In the genomic region with DNA sequence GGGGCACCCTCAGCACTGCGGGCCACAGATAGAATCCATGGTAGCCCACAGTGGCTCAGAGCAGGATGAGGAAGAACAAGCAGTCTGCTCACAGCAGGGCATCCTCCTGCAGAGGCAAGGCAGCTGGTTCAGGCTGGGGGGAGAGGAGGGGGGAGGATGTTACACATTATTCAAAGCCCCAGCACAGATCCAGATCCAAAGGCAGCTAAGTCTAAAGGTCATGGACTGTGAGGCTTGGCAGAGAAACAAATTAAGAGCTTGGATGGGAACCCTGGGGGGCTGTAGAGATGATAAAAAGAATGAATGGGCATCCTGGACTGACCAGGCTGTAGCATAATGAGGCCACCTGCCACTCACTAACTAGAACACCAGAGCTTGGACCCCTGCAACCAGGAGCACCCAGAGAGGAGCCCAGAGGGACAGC, we compare ENCODE assay signal across 8 mouse cellular contexts. TPM values are rescaled to one million over a fixed set of nuclear protein-coding genes. Genes with fewer than 3 reads are reported as not detected.
DNase-seq lines count a peak whose midpoint lies in the region; ATAC-seq and TF ChIP-seq lines count a peak whose summit lies in the region.
"Had no signal": no experiment of that assay in that cellular context is flagged by ENCODE, and none has a peak within 500 bp of the region (broad histone marks: within the 10 kb centered on the region; RNA-seq: fewer than 3 reads in every experiment).

No protein-coding gene starts in this region.

- POLR2A ChIA-PET in Patski (lab: Charles Lee) = no interaction called here

- H3K9me3 ChIP-seq in midbrain, embryonic 13.5 days = no peaks in the 10 kb centered on the region
- H3K9me3 ChIP-seq: embryonic facial prominence, embryonic 12.5 days had no signal

- CTCF ChIA-PET in Patski (lab: Charles Lee) = interaction anchor here (0.9 to 1.8 kb wide), 4 partner anchors 11 to 79 kb away, joined by 3 to 7 read pairs (median 3); no protein-coding TSS in a partner anchor

- no peak for TF ChIP-seq CTCF in Patski (IDR thresholded peaks at IDR 0.05)

- H3K27ac ChIP-seq in midbrain, embryonic 13.5 days = peak overlapping the region; percentile 71
- H3K27ac ChIP-seq: embryonic facial prominence, embryonic 12.5 days had no signal

- no peaks in the 10 kb centered on the region for H3K27me3 ChIP-seq in Patski
- H3K27me3 ChIP-seq in midbrain, embryonic 13.5 days = peaks cover 7% of the 10 kb centered on the region; the same call in 1 of the 2 replicates
- H3K27me3 ChIP-seq: embryonic facial prominence, embryonic 12.5 days had no signal

- no peak for DNase-seq in Patski (ENCODE audit: low read depth, low spot score)
- DNase-seq in brain, adult 2 months (ENCODE audit: low read depth, low spot score) = peak; percentile 59
- peak; percentile 74 for DNase-seq in kidney, adult 11 months
- DNase-seq in natural killer cell, adult 2 months (ENCODE audit: low spot score in 2 of 2) = no peak
- no peak for DNase-seq in urinary bladder, postnatal 36 days (ENCODE audit: low spot score in 2 of 2)

- no peaks in the 10 kb centered on the region for H3K36me3 ChIP-seq in midbrain, embryonic 13.5 days
- H3K36me3 ChIP-seq: embryonic facial prominence, embryonic 12.5 days had no signal

- in situ Hi-C loops in Patski (cut with MboI; ENCODE audit: low pct_unique_long_range_greater_than_20kb) = no loop called here

- no peak overlapping the region for H3K4me2 ChIP-seq in midbrain, embryonic 13.5 days (replicated peaks)
- H3K4me2 ChIP-seq: embryonic facial prominence, embryonic 12.5 days had no signal

- peak; percentile 6 for ATAC-seq in Patski
- ATAC-seq in midbrain, embryonic 13.5 days = peak; percentile 76
- no peak for ATAC-seq in granulocyte monocyte progenitor cell, adult 5-6 weeks (replicated peaks; ENCODE audit: poor library complexity, severe bottlenecking)

- peaks cover 55% of the 10 kb centered on the region for H3K4me1 ChIP-seq in midbrain, embryonic 13.5 days (replicated peaks)

- H3K9ac ChIP-seq in midbrain, embryonic 13.5 days (replicated peaks) = no peak overlapping the region
- H3K9ac ChIP-seq: embryonic facial prominence, embryonic 12.5 days had no signal

- no peak overlapping the region for H3K4me3 ChIP-seq in midbrain, embryonic 13.5 days (replicated peaks)
- H3K4me3 ChIP-seq: embryonic facial prominence, embryonic 12.5 days had no signal

- 37% methylated on average over 1 of the region's 1 CpGs for WGBS in midbrain, embryonic 13.5 days

RNA-seq across cellular contexts. Expression of a gene that starts 28.7 kb away (rescaled TPM):
- 9.9 TPM for polyA plus RNA-seq in Patski (2021)
- 16.3 and 17.4 TPM in 2 replicates for polyA plus RNA-seq in midbrain, embryonic 13.5 days (2015; fragmentation: Nextera tagmentation; extraction: Ambion mirVana)
- not detected in 2 replicates for total RNA-seq in granulocyte monocyte progenitor cell, adult 5-6 weeks (2014; fragmentation: Nextera tagmentation)
- total RNA-seq in granulocyte monocyte progenitor cell, adult 5-6 weeks (2017) = not detected in 2 replicates

Comparison
In these comparisons a context has a peak if more than half of its experiments do, and no peak if none do; other contexts are left out.
1. DNase-seq: peak in brain, adult 2 months (single experiment) and kidney, adult 11 months (single experiment); none in Patski (single experiment), natural killer cell, adult 2 months (0 of 2) and urinary bladder, postnatal 36 days (0 of 2).